Mouse (Mus musculus): ENCODE measurements around the gene Egln3.

Egln3 gene

GRCm38 (mm10) chr12:54202765-54203655 lies 650 bp downstream of the Egln3 start:
- in situ Hi-C loops (cut with MboI, MseI), result loop anchor here (5.0 kb wide), 1 partner anchor 109 kb away; no protein-coding TSS in a partner anchor

GRCm38 (mm10) chr12:54202276-54202675 lies 1.4 kb downstream of the Egln3 start:
- in situ Hi-C loops (cut with MboI, MseI), result loop anchor here (5.0 kb wide), 1 partner anchor 110 kb away; no protein-coding TSS in a partner anchor

- in situ Hi-C loops (cut with MboI, MseI), result loop anchor here (5.0 kb wide), 1 partner anchor 111 kb away; no protein-coding TSS in a partner anchor
Measured at GRCm38 (mm10) chr12:54200856-54201255, 2.8 kb downstream of the Egln3 start.

GRCm38 (mm10) chr12:54200172-54200571 lies 3.5 kb downstream of the Egln3 start:
- in situ Hi-C loops (cut with MboI, MseI), result loop anchor here (5.0 kb wide), 1 partner anchor 112 kb away; no protein-coding TSS in a partner anchor

- in situ Hi-C loops (cut with MboI, MseI), result no loop called here
Measured at GRCm38 (mm10) chr12:54198282-54198918, 5.3 kb downstream of the Egln3 start.

- in situ Hi-C loops (cut with MboI, MseI), result no loop called here
Measured at GRCm38 (mm10) chr12:54197849-54198248, 5.8 kb downstream of the Egln3 start.

- in situ Hi-C loops (cut with MboI, MseI), result no loop called here
Measured at GRCm38 (mm10) chr12:54197301-54197782, 6.3 kb downstream of the Egln3 start.

GRCm38 (mm10) chr12:54196881-54197280 lies 6.8 kb downstream of the Egln3 start:
- in situ Hi-C loops (cut with MboI, MseI), result no loop called here

GRCm38 (mm10) chr12:54194159-54194558 lies 9.5 kb downstream of the Egln3 start:
- in situ Hi-C loops (cut with MboI, MseI), result no loop called here

- in situ Hi-C loops (cut with MboI, MseI), result no loop called here
Measured at GRCm38 (mm10) chr12:54192305-54192661, 11.4 kb downstream of the Egln3 start.

- in situ Hi-C loops (cut with MboI, MseI), result no loop called here
Measured at GRCm38 (mm10) chr12:54191608-54192304, 11.9 kb downstream of the Egln3 start.

GRCm38 (mm10) chr12:54191181-54191580 lies 12.5 kb downstream of the Egln3 start:
- in situ Hi-C loops (cut with MboI, MseI), result no loop called here

- in situ Hi-C loops (cut with MboI, MseI), result no loop called here
Measured at GRCm38 (mm10) chr12:54187812-54188600, 15.7 kb downstream of the Egln3 start.

- in situ Hi-C loops (cut with MboI, MseI), result no loop called here
Measured at GRCm38 (mm10) chr12:54186926-54187623, 16.6 kb downstream of the Egln3 start.

GRCm38 (mm10) chr12:54184264-54184663 lies 19.4 kb downstream of the Egln3 start:
- in situ Hi-C loops (cut with MboI, MseI), result no loop called here

GRCm38 (mm10) chr12:54178323-54178722 lies 25.3 kb downstream of the Egln3 start:
- in situ Hi-C loops (cut with MboI, MseI), result no loop called here

GRCm38 (mm10) chr12:54168786-54169185 lies 34.9 kb downstream of the Egln3 start:
- in situ Hi-C loops (cut with MboI, MseI), result no loop called here

GRCm38 (mm10) chr12:54167737-54168136 lies 35.9 kb downstream of the Egln3 start:
- in situ Hi-C loops (cut with MboI, MseI), result no loop called here

- in situ Hi-C loops (cut with MboI, MseI), result no loop called here
Measured at GRCm38 (mm10) chr12:54164724-54165050, 39.0 kb downstream of the Egln3 start.

- in situ Hi-C loops (cut with MboI, MseI), result no loop called here
Measured at GRCm38 (mm10) chr12:54164040-54164723, 39.5 kb downstream of the Egln3 start.
